Mouse (Mus musculus): ENCODE results near the gene Dkk2. TPM values are rescaled to one million over a fixed set of nuclear protein-coding genes. Genes with fewer than 3 reads are reported as not detected.
"Not testable (repeated sequence)": the region's sequence is repeated elsewhere in the genome, so short reads cannot be mapped to it uniquely, and the experiment has no call there.

Gene Dkk2
- 0.63 and 1.2 TPM in 2 replicates for polyA plus RNA-seq (2014; fragmentation: Nextera tagmentation; extraction: Ambion mirVana)

- Histone ChIP-seq H3K9me3 (ENCODE audit: control insufficient read depth, low read length) (no peaks in the 10 kb centered on the region), H3K9ac (replicated peaks; ENCODE audit: low read length) (peak within 1 kb of the TSS; percentile 37), H3K4me3 (replicated peaks; ENCODE audit: low read depth, low read length) (peak within 1 kb of the TSS; percentile 50), H3K36me3 (ENCODE audit: control insufficient read depth, insufficient read depth, low read length) (no peaks in the 10 kb centered on the region), H3K27me3 (ENCODE audit: control insufficient read depth, insufficient read depth, low read length) (peaks cover 27% of the 10 kb centered on the region), H3K27ac (replicated peaks; ENCODE audit: low read depth, low read length) (no peak within 1 kb of the TSS), H3K4me2 (ENCODE audit: low read length) (peak within 1 kb of the TSS; percentile 90), H3K4me1 (ENCODE audit: control insufficient read depth, insufficient read depth, low read length) (peaks cover 23% of the 10 kb centered on the region)
- ATAC-seq (ENCODE audit: low FRiP score, low TSS enrichment) (no peak), DNase-seq (peak; percentile 63)
- under 1% methylated on average over 33 of the region's 33 CpGs for WGBS
Observed at GRCm38 (mm10) chr3:132085112-132085822, at the start of gene Dkk2. Gene Dkk2, plus strand, starts transcription at chr3:132085292.

- H3K27me3 ChIP-seq (ENCODE audit: control insufficient read depth, insufficient read depth, low read length), result no peaks in the 10 kb centered on the region
- no peak for DNase-seq
Observed at GRCm38 (mm10) chr3:132036704-132037103, 48.4 kb upstream of the Dkk2 start.

GRCm38 (mm10) chr3:132037670-132038069 is 47.4 kb upstream of the Dkk2 start:
- 58% methylated on average over 10 of the region's 10 CpGs for WGBS
- Histone ChIP-seq H3K27ac (replicated peaks; ENCODE audit: low read depth, low read length) (no peak overlapping the region), H3K4me3 (replicated peaks; ENCODE audit: low read depth, low read length) (no peak overlapping the region), H3K36me3 (ENCODE audit: control insufficient read depth, insufficient read depth, low read length) (no peaks in the 10 kb centered on the region), H3K4me2 (ENCODE audit: low read length) (no peak overlapping the region), H3K9ac (replicated peaks; ENCODE audit: low read length) (no peak overlapping the region), H3K9me3 (ENCODE audit: control insufficient read depth, low read length) (no peaks in the 10 kb centered on the region), H3K4me1 (ENCODE audit: control insufficient read depth, insufficient read depth, low read length) (no peaks in the 10 kb centered on the region), H3K27me3 (ENCODE audit: control insufficient read depth, insufficient read depth, low read length) (no peaks in the 10 kb centered on the region)
- no peak for DNase-seq
- no peak for ATAC-seq (ENCODE audit: low FRiP score, low TSS enrichment)

More at GRCm38 (mm10) chr3:132036704-132037103, 48.4 kb upstream of the Dkk2 start:
- Histone ChIP-seq H3K9ac (replicated peaks; ENCODE audit: low read length) (no peak overlapping the region), H3K27ac (replicated peaks; ENCODE audit: low read depth, low read length) (no peak overlapping the region), H3K36me3 (ENCODE audit: control insufficient read depth, insufficient read depth, low read length) (no peaks in the 10 kb centered on the region), H3K9me3 (ENCODE audit: control insufficient read depth, low read length) (no peaks in the 10 kb centered on the region), H3K4me1 (ENCODE audit: control insufficient read depth, insufficient read depth, low read length) (no peaks in the 10 kb centered on the region), H3K4me2 (ENCODE audit: low read length) (no peak overlapping the region), H3K4me3 (replicated peaks; ENCODE audit: low read depth, low read length) (no peak overlapping the region)
- 91% methylated on average over 2 of the region's 2 CpGs for WGBS
- no peak for ATAC-seq (ENCODE audit: low FRiP score, low TSS enrichment)

- Histone ChIP-seq H3K9me3 (ENCODE audit: control insufficient read depth, low read length) (no peaks in the 10 kb centered on the region), H3K4me2 (ENCODE audit: low read length) (no peak overlapping the region), H3K36me3 (ENCODE audit: control insufficient read depth, insufficient read depth, low read length) (no peaks in the 10 kb centered on the region), H3K27me3 (ENCODE audit: control insufficient read depth, insufficient read depth, low read length) (no peaks in the 10 kb centered on the region), H3K4me3 (replicated peaks; ENCODE audit: low read depth, low read length) (no peak overlapping the region), H3K9ac (replicated peaks; ENCODE audit: low read length) (no peak overlapping the region), H3K27ac (replicated peaks; ENCODE audit: low read depth, low read length) (no peak overlapping the region), H3K4me1 (ENCODE audit: control insufficient read depth, insufficient read depth, low read length) (no peaks in the 10 kb centered on the region)
- ATAC-seq (ENCODE audit: low FRiP score, low TSS enrichment), result no peak
- 78% methylated on average over 3 of the region's 3 CpGs for WGBS
- DNase-seq, result no peak
Observed at GRCm38 (mm10) chr3:132040066-132040465, 45.0 kb upstream of the Dkk2 start.

- ATAC-seq (ENCODE audit: low FRiP score, low TSS enrichment), result no peak
- 92% methylated on average over 8 of the region's 8 CpGs for WGBS
Observed at GRCm38 (mm10) chr3:132050884-132051457, 34.1 kb upstream of the Dkk2 start.

DNA sequence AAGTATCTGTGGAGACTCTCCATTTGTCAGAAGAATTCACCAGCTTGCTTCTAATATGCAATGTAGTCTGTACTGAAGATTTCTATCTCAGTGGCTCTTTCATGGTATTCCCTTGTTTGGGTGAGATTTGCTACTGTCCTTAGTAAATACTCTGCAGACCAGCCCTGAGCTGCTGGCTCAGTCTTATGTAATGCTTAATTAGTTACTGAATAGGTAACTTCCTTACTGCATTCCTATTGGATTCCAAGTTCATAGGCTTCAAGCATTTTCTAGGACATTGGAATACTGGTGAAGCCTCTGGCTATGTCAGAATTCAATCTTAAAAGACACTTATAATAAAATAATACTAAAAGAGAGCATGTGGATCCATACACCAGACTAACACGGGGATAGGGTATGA is 22.3 kb upstream of the Dkk2 start:
- not testable (repeated sequence) for H3K27ac ChIP-seq (replicated peaks; ENCODE audit: low read depth, low read length); H3K36me3 ChIP-seq (ENCODE audit: control insufficient read depth, insufficient read depth, low read length); ATAC-seq (ENCODE audit: low FRiP score, low TSS enrichment); H3K27me3 ChIP-seq (ENCODE audit: control insufficient read depth, insufficient read depth, low read length); H3K4me3 ChIP-seq (replicated peaks; ENCODE audit: low read depth, low read length); DNase-seq; H3K4me2 ChIP-seq (ENCODE audit: low read length); H3K9me3 ChIP-seq (ENCODE audit: control insufficient read depth, low read length); H3K9ac ChIP-seq (replicated peaks; ENCODE audit: low read length); H3K4me1 ChIP-seq (ENCODE audit: control insufficient read depth, insufficient read depth, low read length)
- WGBS, result 75% methylated on average over 1 of the region's 1 CpGs

More at GRCm38 (mm10) chr3:132050884-132051457, 34.1 kb upstream of the Dkk2 start:
- Histone ChIP-seq H3K4me3 (replicated peaks; ENCODE audit: low read depth, low read length) (no peak overlapping the region), H3K4me2 (ENCODE audit: low read length) (no peak overlapping the region), H3K9ac (replicated peaks; ENCODE audit: low read length) (no peak overlapping the region), H3K4me1 (ENCODE audit: control insufficient read depth, insufficient read depth, low read length) (no peaks in the 10 kb centered on the region), H3K27ac (replicated peaks; ENCODE audit: low read depth, low read length) (no peak overlapping the region), H3K27me3 (ENCODE audit: control insufficient read depth, insufficient read depth, low read length) (no peaks in the 10 kb centered on the region), H3K36me3 (ENCODE audit: control insufficient read depth, insufficient read depth, low read length) (no peaks in the 10 kb centered on the region), H3K9me3 (ENCODE audit: control insufficient read depth, low read length) (no peaks in the 10 kb centered on the region)
- no peak for DNase-seq

GRCm38 (mm10) chr3:132063374-132063773 is 21.7 kb upstream of the Dkk2 start:
- H3K36me3 ChIP-seq (ENCODE audit: control insufficient read depth, insufficient read depth, low read length), result no peaks in the 10 kb centered on the region
- no peaks in the 10 kb centered on the region for H3K4me1 ChIP-seq (ENCODE audit: control insufficient read depth, insufficient read depth, low read length)
- WGBS, result 98% methylated on average over 3 of the region's 3 CpGs
- no peak overlapping the region for H3K27ac ChIP-seq (replicated peaks; ENCODE audit: low read depth, low read length)
- ATAC-seq (ENCODE audit: low FRiP score, low TSS enrichment), result no peak
- H3K9me3 ChIP-seq (ENCODE audit: control insufficient read depth, low read length), result no peaks in the 10 kb centered on the region
- H3K27me3 ChIP-seq (ENCODE audit: control insufficient read depth, insufficient read depth, low read length), result no peaks in the 10 kb centered on the region
- H3K4me3 ChIP-seq (replicated peaks; ENCODE audit: low read depth, low read length), result no peak overlapping the region
- no peak overlapping the region for H3K9ac ChIP-seq (replicated peaks; ENCODE audit: low read length)
- no peak for DNase-seq
- no peak overlapping the region for H3K4me2 ChIP-seq (ENCODE audit: low read length)

DNA sequence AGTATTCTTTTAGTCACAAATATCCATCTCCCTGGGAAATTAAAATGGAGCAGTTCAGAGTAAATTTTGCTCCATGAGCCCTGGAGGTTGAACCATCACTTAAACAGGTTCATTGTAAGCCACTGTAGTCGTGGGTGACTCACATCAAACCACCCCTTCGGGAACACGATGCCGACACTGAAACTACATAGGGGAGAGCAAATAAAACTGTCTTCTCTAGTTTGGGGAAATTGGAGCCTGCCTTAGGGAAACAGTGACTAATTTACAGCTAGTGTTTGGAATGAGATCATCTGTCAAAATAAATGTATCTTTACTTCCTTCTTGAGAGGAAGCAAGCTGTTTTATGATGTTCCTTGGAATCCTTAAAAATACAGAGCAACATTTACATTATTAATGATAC is 21.1 kb upstream of the Dkk2 start:
- no peak for ATAC-seq (ENCODE audit: low FRiP score, low TSS enrichment)
- no peak overlapping the region for H3K4me3 ChIP-seq (replicated peaks; ENCODE audit: low read depth, low read length)
- H3K9me3 ChIP-seq (ENCODE audit: control insufficient read depth, low read length), result no peaks in the 10 kb centered on the region
- no peak for DNase-seq
- H3K4me1 ChIP-seq (ENCODE audit: control insufficient read depth, insufficient read depth, low read length), result no peaks in the 10 kb centered on the region
- H3K27me3 ChIP-seq (ENCODE audit: control insufficient read depth, insufficient read depth, low read length), result no peaks in the 10 kb centered on the region
- H3K36me3 ChIP-seq (ENCODE audit: control insufficient read depth, insufficient read depth, low read length), result no peaks in the 10 kb centered on the region
- H3K9ac ChIP-seq (replicated peaks; ENCODE audit: low read length), result no peak overlapping the region
- no peak overlapping the region for H3K27ac ChIP-seq (replicated peaks; ENCODE audit: low read depth, low read length)
- no peak overlapping the region for H3K4me2 ChIP-seq (ENCODE audit: low read length)
- 83% methylated on average over 4 of the region's 4 CpGs for WGBS

- H3K4me1 ChIP-seq (ENCODE audit: control insufficient read depth, insufficient read depth, low read length), result no peaks in the 10 kb centered on the region
- no peak for DNase-seq
- H3K27ac ChIP-seq (replicated peaks; ENCODE audit: low read depth, low read length), result no peak overlapping the region
- H3K9me3 ChIP-seq (ENCODE audit: control insufficient read depth, low read length), result no peaks in the 10 kb centered on the region
- no peak overlapping the region for H3K9ac ChIP-seq (replicated peaks; ENCODE audit: low read length)
- H3K27me3 ChIP-seq (ENCODE audit: control insufficient read depth, insufficient read depth, low read length), result no peaks in the 10 kb centered on the region
- no peak overlapping the region for H3K4me2 ChIP-seq (ENCODE audit: low read length)
- WGBS, result 86% methylated on average over 1 of the region's 1 CpGs
- no peak overlapping the region for H3K4me3 ChIP-seq (replicated peaks; ENCODE audit: low read depth, low read length)
- H3K36me3 ChIP-seq (ENCODE audit: control insufficient read depth, insufficient read depth, low read length), result no peaks in the 10 kb centered on the region
- no peak for ATAC-seq (ENCODE audit: low FRiP score, low TSS enrichment)
Observed at GRCm38 (mm10) chr3:132064920-132065319, 20.2 kb upstream of the Dkk2 start.

All from midbrain, embryonic 14.5 days (tissue).